Mouse (Mus musculus) cortical plate, adult 2 months (tissue): ENCODE results near the gene Arl5a.

Experiments
- CTCF ChIP-seq: fragments of 200-500 bp; IDR thresholded peaks from 2 replicates; pipeline ENCODE4 v1.5.1; 2011; ENCODE audit warnings: mild to moderate bottlenecking, control low read depth, low read length; ENCODE audit not compliant: insufficient read depth; ENCODE audit errors: extremely low read depth
- POLR2A ChIP-seq: fragments of 200-500 bp; IDR thresholded peaks from 2 replicates; pipeline ENCODE4 v1.6.1; 2011; ENCODE audit warnings: mild to moderate bottlenecking, low read length, control low read depth; ENCODE audit not compliant: insufficient read depth; ENCODE audit errors: extremely low read depth

DNA sequence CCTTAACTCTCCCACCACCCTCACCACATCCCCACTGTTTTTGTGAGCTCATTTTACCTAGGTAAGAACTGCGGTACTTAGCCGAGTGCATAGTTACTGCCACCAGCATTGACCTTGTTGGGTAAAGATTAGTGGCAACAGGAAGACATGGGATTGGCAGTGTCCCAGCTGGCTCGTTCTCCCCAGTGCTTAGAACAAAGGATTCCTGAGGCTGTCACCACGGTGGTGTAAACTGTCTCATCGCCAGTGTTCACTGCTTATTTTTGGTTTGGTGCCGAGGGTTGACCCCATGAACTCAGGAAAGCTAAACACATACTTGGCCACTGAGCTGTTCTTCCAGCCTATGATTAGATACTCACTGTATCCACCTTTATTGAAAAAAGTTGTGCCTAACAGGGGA is 13.3 kb upstream of the Arl5a start:
- no peak for TF ChIP-seq POLR2A
- no peak for TF ChIP-seq CTCF
